Mouse (Mus musculus) heart, postnatal 14 days (tissue): ENCODE data around the gene Pdik1l. TPM values are rescaled to one million over a fixed set of nuclear protein-coding genes. Genes with fewer than 3 reads are reported as not detected.

Source experiments
- DNase-seq, 2 experiments: peaks; one replicate each; pipeline ENCODE4 v3.0.0; 2021 to 2022
- intact Hi-C: fragments of 180-260 bp; cut with DNase I; formaldehyde crosslinking; loops from one replicate; pipeline ENCODE4 v1.15.1; 2025
- total RNA-seq, 2 experiments: library from RNA; stranded (reverse); gene quantifications; 2 replicates each; pipeline ENCODE4 v1.2.3; 2021

The Pdik1l gene
- total RNA-seq, 2 experiments from 2014 or later = 6.6 to 8.6 TPM

- intact Hi-C loops = loop anchor here (2.0 kb wide), 1 partner anchor 60 kb away; the partner anchor contains the start of gene Cep85
These were observed 40.9 kb downstream of the Pdik1l start, which contains the start of gene Gm30191 for GRCm38 (mm10) chr4:134246719-134247258. Gm30191 (plus strand) TSS chr4:134246935.

GRCm38 (mm10) chr4:134246256-134246655, 41.4 kb downstream of the Pdik1l start:
- intact Hi-C loops = loop anchor here (2.0 kb wide), 1 partner anchor 59 kb away; the partner anchor contains the start of gene Cep85
- DNase-seq = no peak

More at GRCm38 (mm10) chr4:134246719-134247258, 40.9 kb downstream of the Pdik1l start, which contains the start of gene Gm30191:
- no peak for DNase-seq

- intact Hi-C loops = no loop called here
- peak; percentile 96 to 98 for DNase-seq
These were observed 42.4 kb downstream of the Pdik1l start, which contains the start of gene Zfp593 for GRCm38 (mm10) chr4:134245148-134245843. Zfp593 (minus strand) TSS chr4:134245592.

GRCm38 (mm10) chr4:134243516-134244250, 44.0 kb downstream of the Pdik1l start, which contains the start of gene E130218I03Rik:
E130218I03Rik (plus strand) TSS chr4:134243662.
- DNase-seq = no peak
- intact Hi-C loops = no loop called here

- intact Hi-C loops = no loop called here
- DNase-seq = no peak
These were observed 49.0 kb downstream of the Pdik1l start for GRCm38 (mm10) chr4:134238686-134239085.

- DNase-seq = peak; percentile 73 to 82
- intact Hi-C loops = no loop called here
These were observed 49.4 kb downstream of the Pdik1l start, which contains the start of gene Cnksr1 for GRCm38 (mm10) chr4:134238279-134238651. Cnksr1 (minus strand) TSS chr4:134238399.

GRCm38 (mm10) chr4:134237582-134238278, 50.0 kb downstream of the Pdik1l start:
- DNase-seq = no peak
- intact Hi-C loops = no loop called here

GRCm38 (mm10) chr4:134234876-134235275, 52.8 kb downstream of the Pdik1l start:
- intact Hi-C loops = no loop called here
- peak in 1 of 2 experiments; percentile 29 for DNase-seq

- no peak for DNase-seq
These were observed 57.3 kb downstream of the Pdik1l start for GRCm38 (mm10) chr4:134230431-134230830.

GRCm38 (mm10) chr4:134227194-134227593, 60.5 kb downstream of the Pdik1l start, which contains the start of gene Catsper4:
Catsper4 (minus strand) TSS chr4:134227383.
- DNase-seq = no peak
- intact Hi-C loops = no loop called here

More at GRCm38 (mm10) chr4:134230431-134230830, 57.3 kb downstream of the Pdik1l start:
- intact Hi-C loops = no loop called here

Other genes starting within 250 kb of the Pdik1l start
- gene Zfp683, start 234.1 kb downstream of the Pdik1l start, total RNA-seq = not detected
- under 1 TPM in 1 of 2 experiments, not detected in 1; 0.24 TPM for gene Crybg2, start 227.1 kb downstream of the Pdik1l start, total RNA-seq
- gene Cd52, start 192.8 kb downstream of the Pdik1l start, total RNA-seq = 10 to 100 TPM in 1 of 2 experiments, 1 to 10 TPM in 1; 3.5 to 10.3 TPM
- gene Ubxn11, start 185.3 kb downstream of the Pdik1l start, total RNA-seq = 1 to 10 TPM; 1.4 to 1.7 TPM
- 10 to 100 TPM; 47.4 to 51.4 TPM for gene Sh3bgrl3, start 159.1 kb downstream of the Pdik1l start, total RNA-seq
- gene Cep85, start 100.8 kb downstream of the Pdik1l start, total RNA-seq = 10 to 100 TPM; 31.5 to 33.7 TPM
- not detected for gene Gm7534, start 84.9 kb downstream of the Pdik1l start, total RNA-seq
- gene Catsper4, start 60.5 kb downstream of the Pdik1l start, total RNA-seq = not detected
- gene Cnksr1, start 49.5 kb downstream of the Pdik1l start, total RNA-seq = 1 to 10 TPM; 2.3 to 3.2 TPM
- not detected for gene E130218I03Rik, start 44.2 kb downstream of the Pdik1l start, total RNA-seq
- gene Zfp593, start 42.3 kb downstream of the Pdik1l start, total RNA-seq = 1 to 10 TPM; 2.4 to 3.3 TPM
- not detected for gene Gm30191, start 41.0 kb downstream of the Pdik1l start, total RNA-seq
- 10 to 100 TPM in 1 of 2 experiments, 1 to 10 TPM in 1; 8.6 to 13.8 TPM for gene Grrp1, start 33.8 kb downstream of the Pdik1l start, total RNA-seq
- gene Trim63, start 27.2 kb upstream of the Pdik1l start, total RNA-seq = 100 to 1,000 TPM; 193 to 217 TPM
- under 1 TPM; 0.68 to 0.96 TPM for gene Slc30a2, start 55.3 kb upstream of the Pdik1l start, total RNA-seq
- 10 to 100 TPM; 11.4 to 12.0 TPM for gene Extl1, start 96.0 kb upstream of the Pdik1l start, total RNA-seq
- gene Pafah2, start 108.4 kb upstream of the Pdik1l start, total RNA-seq = 1 to 10 TPM; 7.5 to 8.6 TPM
- gene Stmn1, start 180.4 kb upstream of the Pdik1l start, total RNA-seq = 10 to 100 TPM; 50.0 to 79.2 TPM
- 10 to 100 TPM; 15.5 to 19.6 TPM for gene Paqr7, start 208.8 kb upstream of the Pdik1l start, total RNA-seq
- gene Aunip, start 223.1 kb upstream of the Pdik1l start, total RNA-seq = under 1 TPM in 1 of 2 experiments, not detected in 1; 0.68 TPM
- gene Mtfr1l, start 247.5 kb upstream of the Pdik1l start, total RNA-seq = 100 to 1,000 TPM; 162 to 167 TPM